Mouse (Mus musculus) liver, adult 2 months (tissue): ENCODE measurements around the gene Otop2. TPM values are rescaled to one million over a fixed set of nuclear protein-coding genes. Genes with fewer than 3 reads are reported as not detected.

ENCODE experiments used
- DNase-seq: peaks from one replicate; pipeline ENCODE4 v3.0.0-alpha.2; 2011; ENCODE audit warnings: low read depth, low spot score; ENCODE audit errors: extremely low read depth
- H3K27ac ChIP-seq: fragments of 200-500 bp; replicated peaks from 2 replicates; pipeline ENCODE4 v1.5.1; 2012; ENCODE audit warnings: low read depth, mild to moderate bottlenecking, control low read depth, inconsistent platforms, low read length; ENCODE audit not compliant: insufficient read depth
- H3K27me3 ChIP-seq: fragments of 200-500 bp; 2 replicates; pipeline ENCODE4 v1.6.1; 2012; ENCODE audit warnings: mild to moderate bottlenecking, moderate library complexity, low read length, inconsistent platforms; ENCODE audit not compliant: control insufficient read depth, insufficient read depth
- H3K36me3 ChIP-seq: fragments of 200-500 bp; 2 replicates; pipeline ENCODE4 v1.6.1; 2012; ENCODE audit warnings: low read length, inconsistent platforms; ENCODE audit not compliant: control insufficient read depth, insufficient read depth
- H3K4me1 ChIP-seq: fragments of 200-500 bp; 2 replicates; pipeline ENCODE4 v1.6.1; 2011; ENCODE audit warnings: low read length; ENCODE audit not compliant: control insufficient read depth, insufficient read depth
- H3K4me3 ChIP-seq: fragments of 200-500 bp; 2 replicates; pipeline ENCODE4 v1.5.1; 2011; ENCODE audit warnings: low read depth, mild to moderate bottlenecking, control low read depth, low read length, moderate library complexity; ENCODE audit not compliant: insufficient read depth
- H3K79me2 ChIP-seq: fragments of 200-500 bp; 2 replicates; pipeline ENCODE4 v1.6.1; 2012; ENCODE audit warnings: inconsistent platforms, mild to moderate bottlenecking, low read length, moderate library complexity; ENCODE audit not compliant: control insufficient read depth, insufficient read depth
- H3K9ac ChIP-seq: fragments of 200-500 bp; 2 replicates; pipeline ENCODE4 v1.6.1; 2012; ENCODE audit warnings: low read depth, mild to moderate bottlenecking, control low read depth, inconsistent platforms, low read length
- CTCF ChIP-seq: fragments of 200-500 bp; IDR thresholded peaks from 2 replicates; pipeline ENCODE4 v1.5.1; 2011; ENCODE audit warnings: low read depth, low read length, control low read depth
- POLR2A ChIP-seq: fragments of 200-500 bp; IDR thresholded peaks from 2 replicates; pipeline ENCODE4 v1.6.1; 2011; ENCODE audit warnings: low read length, control low read depth; ENCODE audit not compliant: insufficient read depth; ENCODE audit errors: extremely low read depth
- WGBS: fragments of 180-500 bp; shearing (Covaris S2); methylation state at CpG from one replicate; pipeline ENCODE4 v1.1.7; 2018; 5-methylcytosine and 5-hydroxymethylcytosine counted together
- polyA plus RNA-seq: library from polyadenylated mRNA; depleted of rRNA; stranded (reverse); fragments of >200 nt; gene quantifications from 2 replicates; pipeline ENCODE4 v1.2.3, GENCODE M21; 2012; rRNA removed
- total RNA-seq: library from RNA; depleted of rRNA; stranded (reverse); fragments of >200 nt; gene quantifications from 2 replicates; pipeline ENCODE4 v1.2.3, GENCODE M21; 2014; rRNA removed

Otop2 gene
- not detected in 2 replicates for total RNA-seq
- not detected in 2 replicates for polyA plus RNA-seq

DNA sequence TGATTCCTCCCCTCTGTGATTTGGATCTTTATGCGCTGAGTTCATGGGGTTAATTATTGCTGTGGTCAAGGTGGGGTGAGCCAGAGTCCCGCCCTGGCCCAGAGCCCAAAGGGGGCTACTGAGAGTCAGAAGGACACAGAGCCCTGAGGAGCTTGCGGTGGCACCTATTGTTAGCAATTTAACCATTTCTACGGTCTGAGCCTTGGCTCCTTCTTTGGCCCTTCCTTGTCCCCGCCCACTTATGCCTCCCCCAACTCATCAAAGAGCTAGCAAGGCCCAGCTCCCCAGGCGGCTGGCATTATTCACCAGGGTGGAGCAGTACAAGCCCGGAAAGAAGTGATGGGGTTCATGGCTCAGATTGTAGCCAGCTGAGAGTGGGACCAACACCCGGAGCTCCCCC, at the start of gene Otop2:
TSS of gene Otop2 (plus strand) at position 301 of the 400 bp plus-strand sequence.
- H3K4me3 ChIP-seq = no peak within 1 kb of the TSS
- H3K27ac ChIP-seq = no peak within 1 kb of the TSS
- no peaks in the 10 kb centered on the region for H3K27me3 ChIP-seq
- H3K79me2 ChIP-seq = no peaks in the 10 kb centered on the region
- 69% methylated on average over 8 of the region's 8 CpGs for WGBS
- no peak within 1 kb of the TSS for H3K9ac ChIP-seq
- no peak for DNase-seq
- TF ChIP-seq CTCF = no peak
- no peak for TF ChIP-seq POLR2A
- no peaks in the 10 kb centered on the region for H3K36me3 ChIP-seq
- H3K4me1 ChIP-seq = no peaks in the 10 kb centered on the region

DNA sequence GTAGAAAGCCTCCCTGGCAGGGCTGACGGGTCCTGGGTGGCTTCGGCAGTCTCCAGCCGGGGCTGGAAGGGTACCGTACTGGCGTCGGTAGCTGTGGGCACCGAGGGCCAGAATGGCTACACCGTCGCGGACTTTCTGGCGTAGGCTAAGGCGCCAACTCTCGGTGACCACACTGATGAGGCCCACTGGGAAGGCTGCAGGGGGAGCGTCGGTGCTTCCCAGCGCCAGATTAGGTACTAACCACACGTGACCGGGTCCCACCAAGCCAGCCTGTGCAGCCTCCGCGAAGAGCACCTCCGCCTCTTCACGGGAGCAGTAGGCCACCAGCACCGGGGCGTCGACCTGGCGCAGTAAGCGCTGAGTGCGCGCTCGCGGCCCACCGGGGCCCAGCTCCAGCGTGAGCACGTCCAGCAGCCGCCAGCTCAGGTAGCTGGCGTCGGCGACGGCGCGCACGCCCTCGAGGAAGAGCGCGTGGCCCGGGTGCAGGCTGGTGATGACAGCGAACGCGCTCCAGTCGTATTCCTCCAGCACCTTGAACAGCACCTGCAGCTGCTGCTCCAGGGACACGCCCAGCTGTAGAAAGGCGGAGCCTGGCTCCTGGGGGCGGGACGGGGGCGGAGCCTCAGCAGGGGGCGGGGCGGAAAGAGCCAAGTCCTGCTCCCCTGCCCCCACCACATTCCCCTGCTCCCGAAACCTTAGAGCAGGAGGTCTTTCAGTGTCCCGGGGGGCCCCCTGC, 49.0 kb upstream of the Otop2 start:
- Histone ChIP-seq H3K79me2 (no peaks in the 10 kb centered on the region), H3K4me3 (no peak overlapping the region), H3K4me1 (no peaks in the 10 kb centered on the region), H3K36me3 (no peaks in the 10 kb centered on the region), H3K27me3 (peaks cover 12% of the 10 kb centered on the region), H3K9ac (no peak overlapping the region), H3K27ac (no peak overlapping the region)
- DNase-seq = no peak
- 20% methylated on average over 59 of the region's 59 CpGs for WGBS
- TF ChIP-seq CTCF = no peak
- TF ChIP-seq POLR2A = no peak

DNA sequence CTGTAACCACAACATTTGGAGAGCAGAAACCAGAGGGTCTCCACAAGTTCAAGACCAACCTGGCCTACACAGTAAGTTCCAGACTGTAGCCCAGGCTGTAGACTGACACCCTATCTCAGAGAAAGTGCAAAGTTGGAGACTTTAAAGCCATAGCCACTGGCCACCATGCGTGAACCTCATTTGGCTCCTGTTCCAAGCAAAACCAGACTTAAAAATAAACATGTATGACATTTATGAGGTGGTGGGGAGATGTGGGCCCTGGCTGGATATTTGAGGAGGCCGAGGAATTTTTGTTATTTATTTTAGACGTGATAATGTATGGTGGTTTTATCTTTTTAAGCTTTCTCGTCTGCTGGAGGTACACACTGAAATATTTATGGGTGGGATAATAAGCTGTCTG, 47.8 kb upstream of the Otop2 start:
- H3K9ac ChIP-seq = no peak overlapping the region
- H3K79me2 ChIP-seq = no peaks in the 10 kb centered on the region
- no peak for TF ChIP-seq POLR2A
- TF ChIP-seq CTCF = no peak
- H3K27me3 ChIP-seq = peaks cover 12% of the 10 kb centered on the region
- no peak for DNase-seq
- no peaks in the 10 kb centered on the region for H3K4me1 ChIP-seq
- WGBS = 85% methylated on average over 4 of the region's 4 CpGs
- no peak overlapping the region for H3K4me3 ChIP-seq
- H3K36me3 ChIP-seq = no peaks in the 10 kb centered on the region
- H3K27ac ChIP-seq = no peak overlapping the region

DNA sequence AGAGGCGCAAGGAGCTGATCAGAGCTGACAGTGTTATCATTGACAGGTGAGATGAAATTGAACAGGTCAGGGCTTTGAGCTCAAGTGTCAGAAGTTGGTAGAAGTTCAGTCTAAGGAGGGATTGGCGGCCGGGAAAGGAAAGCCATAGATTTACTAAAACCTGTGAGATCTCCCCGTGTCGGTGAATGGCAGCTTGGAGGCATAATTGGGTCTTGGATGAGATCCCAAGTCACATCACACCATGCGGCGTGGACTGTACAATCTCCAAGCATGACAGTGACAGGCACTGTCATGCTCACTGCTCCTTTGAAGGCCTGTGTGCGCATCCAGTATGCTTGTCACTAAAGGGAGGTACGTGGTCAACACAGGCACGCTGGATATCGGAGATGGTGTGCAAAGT, 44.0 kb upstream of the Otop2 start:
- H3K27me3 ChIP-seq = peaks cover 15% of the 10 kb centered on the region
- no peak overlapping the region for H3K4me3 ChIP-seq
- WGBS = 89% methylated on average over 11 of the region's 11 CpGs
- DNase-seq = no peak
- no peaks in the 10 kb centered on the region for H3K36me3 ChIP-seq
- no peak overlapping the region for H3K27ac ChIP-seq
- no peak for TF ChIP-seq POLR2A
- no peak for TF ChIP-seq CTCF
- no peak overlapping the region for H3K9ac ChIP-seq
- H3K4me1 ChIP-seq = no peaks in the 10 kb centered on the region; the same call in 1 of the 2 replicates
- no peaks in the 10 kb centered on the region for H3K79me2 ChIP-seq

DNA sequence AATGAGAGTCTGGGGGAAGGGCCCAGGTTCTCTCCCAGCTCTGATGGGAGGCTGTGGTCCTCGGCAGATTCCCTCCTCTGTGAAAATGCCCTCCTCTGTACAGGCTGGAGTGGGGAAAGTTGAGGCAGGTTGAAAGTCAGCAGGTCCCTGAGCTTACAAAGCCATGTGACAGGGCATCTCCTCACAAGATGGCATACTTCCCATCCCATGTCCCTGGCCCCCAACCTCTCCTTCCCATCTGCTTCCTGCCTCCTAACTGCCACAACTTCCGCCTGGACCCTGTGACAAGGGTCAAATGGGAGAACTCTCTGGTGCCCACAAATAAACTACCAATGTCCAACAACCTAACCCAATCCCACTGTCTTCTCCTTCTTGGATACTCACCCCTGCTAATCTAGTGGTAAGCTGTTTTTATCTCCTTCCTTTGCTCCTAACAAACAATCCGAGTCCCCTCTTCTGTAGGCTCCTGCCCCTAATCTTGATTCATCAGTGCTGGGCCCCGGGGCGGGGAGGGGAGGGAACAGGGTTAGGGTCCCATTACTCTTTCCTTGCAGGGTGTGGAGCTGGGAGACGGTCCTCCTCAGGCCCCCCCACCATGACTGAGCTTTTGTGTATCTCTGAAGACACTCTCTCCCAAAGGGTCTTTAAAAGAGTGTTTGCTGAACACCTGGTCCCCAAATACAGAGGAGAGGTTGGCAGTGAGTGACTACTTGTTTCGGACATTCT, 42.7 kb upstream of the Otop2 start:
- Histone ChIP-seq H3K27ac (no peak overlapping the region), H3K27me3 (peaks cover 12% of the 10 kb centered on the region), H3K4me3 (no peak overlapping the region), H3K36me3 (no peaks in the 10 kb centered on the region), H3K4me1 (no peaks in the 10 kb centered on the region; the same call in 1 of the 2 replicates), H3K79me2 (no peaks in the 10 kb centered on the region), H3K9ac (no peak overlapping the region)
- 74% methylated on average over 7 of the region's 7 CpGs for WGBS
- no peak for DNase-seq
- no peak for TF ChIP-seq CTCF
- no peak for TF ChIP-seq POLR2A

DNA sequence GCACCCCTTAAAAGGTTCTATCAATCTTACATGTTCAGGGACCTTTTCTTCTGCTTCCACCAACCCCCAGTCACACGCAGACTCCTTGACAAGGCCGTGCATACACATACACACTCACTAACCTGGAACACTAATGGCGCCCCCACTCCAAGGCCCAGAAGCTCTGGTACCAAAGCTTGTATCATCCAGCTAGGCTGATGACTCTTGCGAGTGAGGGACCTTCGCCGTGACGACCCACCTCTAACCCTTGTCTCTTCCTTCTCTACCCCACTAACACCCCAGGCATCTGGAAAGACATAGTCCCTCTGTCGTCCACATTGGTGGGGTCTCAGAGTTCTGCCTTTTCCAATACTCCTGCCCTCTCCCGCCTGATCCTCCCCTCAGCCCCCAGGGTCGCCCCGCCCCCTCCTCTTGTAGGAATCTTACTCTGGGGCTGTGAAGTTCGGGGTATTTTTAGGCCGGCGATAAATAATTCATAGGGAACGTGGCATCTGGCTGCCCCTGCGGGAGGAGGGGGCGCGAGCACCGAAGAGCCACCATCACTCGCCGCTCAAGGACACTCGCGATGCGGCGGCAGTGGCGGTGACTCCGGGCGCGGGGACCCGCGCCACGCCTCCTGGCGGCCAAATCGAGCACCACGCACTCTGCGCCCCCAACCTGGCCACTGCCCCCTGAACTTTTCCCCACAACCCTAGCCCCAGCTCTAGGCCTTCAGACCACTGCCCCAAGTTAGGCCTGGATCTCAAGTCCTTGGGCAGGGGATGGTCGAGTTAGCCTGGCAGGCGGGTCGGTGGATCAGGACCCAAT, 41.9 kb upstream of the Otop2 start:
- TF ChIP-seq CTCF = peak; percentile 72
- TF ChIP-seq POLR2A = no peak
- WGBS = 19% methylated on average over 39 of the region's 39 CpGs
- Histone ChIP-seq H3K79me2 (no peaks in the 10 kb centered on the region), H3K27me3 (peaks cover 12% of the 10 kb centered on the region), H3K4me1 (no peaks in the 10 kb centered on the region; the same call in 1 of the 2 replicates), H3K9ac (no peak overlapping the region), H3K36me3 (no peaks in the 10 kb centered on the region), H3K4me3 (no peak overlapping the region), H3K27ac (no peak overlapping the region)
- no peak for DNase-seq
